Mouse (Mus musculus) gastrocnemius, postnatal 4 days (tissue): Measurements from ENCODE around the gene Samd1. TPM values are rescaled to one million over a fixed set of nuclear protein-coding genes. Genes with fewer than 3 reads are reported as not detected.
"Not testable (repeated sequence)": the region's sequence is repeated elsewhere in the genome, so short reads cannot be mapped to it uniquely, and the experiment has no call there.

ENCODE experiments used
- DNase-seq, 2 experiments: peaks; one replicate each; pipeline ENCODE4 v3.0.0; 2021 to 2022; ENCODE audit warnings: low spot score in 2 of 2, mixed read lengths in 2 of 2
- total RNA-seq, 2 experiments: library from RNA; stranded (reverse); gene quantifications; 2 replicates each; pipeline ENCODE4 v1.2.3; 2021

Gene Samd1
- total RNA-seq, 2 experiments from 2014 or later, result 40.7 to 44.4 TPM

- no peak for DNase-seq
These were observed 15.0 kb upstream of the Samd1 start for GRCm38 (mm10) chr8:83982449-83982848.

GRCm38 (mm10) chr8:83983222-83983621 is 14.2 kb upstream of the Samd1 start:
- not testable (repeated sequence) for DNase-seq

GRCm38 (mm10) chr8:83989243-83989642 is 8.2 kb upstream of the Samd1 start:
- no peak for DNase-seq

GRCm38 (mm10) chr8:83990170-83990569 is 7.3 kb upstream of the Samd1 start:
- DNase-seq, result no peak

GRCm38 (mm10) chr8:83992488-83992887 is 5.0 kb upstream of the Samd1 start:
- DNase-seq, result no peak

- DNase-seq, result no peak
These were observed 3.4 kb upstream of the Samd1 start for GRCm38 (mm10) chr8:83994030-83994429.

- DNase-seq, result no peak
These were observed 1.5 kb upstream of the Samd1 start for GRCm38 (mm10) chr8:83995973-83996372.

GRCm38 (mm10) chr8:83996567-83997505 is 636 bp upstream of the Samd1 start:
- DNase-seq, result peak; percentile 86 to 90

GRCm38 (mm10) chr8:83998231-83999056 is 972 bp downstream of the Samd1 start:
- DNase-seq, result peak in 1 of 2 experiments; percentile 58

GRCm38 (mm10) chr8:83999057-83999705 is 1.7 kb downstream of the Samd1 start:
- no peak for DNase-seq

- no peak for DNase-seq
These were observed 2.4 kb downstream of the Samd1 start for GRCm38 (mm10) chr8:83999825-84000224.

GRCm38 (mm10) chr8:84001281-84002000 is 4.0 kb downstream of the Samd1 start, which contains the start of gene 1700067K01Rik:
TSS of gene 1700067K01Rik (plus strand) at chr8:84001502.
- DNase-seq, result no peak

GRCm38 (mm10) chr8:84002957-84003611 is 5.6 kb downstream of the Samd1 start:
- DNase-seq, result no peak

GRCm38 (mm10) chr8:84003612-84004246 is 6.3 kb downstream of the Samd1 start:
- no peak for DNase-seq

- DNase-seq, result peak; percentile 88 to 95
These were observed 7.2 kb downstream of the Samd1 start for GRCm38 (mm10) chr8:84004533-84005201.

- not testable (repeated sequence) for DNase-seq
These were observed 8.0 kb downstream of the Samd1 start for GRCm38 (mm10) chr8:84005502-84005901.

- no peak for DNase-seq
These were observed 10.9 kb downstream of the Samd1 start for GRCm38 (mm10) chr8:84008362-84008761.

- peak; percentile 81 to 88 for DNase-seq
These were observed 12.4 kb downstream of the Samd1 start for GRCm38 (mm10) chr8:84009876-84010275.
